Mouse (Mus musculus): Measurements from ENCODE around the gene Klhl29. TPM values are rescaled to one million over a fixed set of nuclear protein-coding genes. Genes with fewer than 3 reads are reported as not detected.
A peak's percentile ranks its signal among the peaks of the same experiment; 100 is the strongest.

Gene Klhl29
- total RNA-seq, 2 experiments from 2014 or later, result 1.9 to 3.4 TPM

DNA sequence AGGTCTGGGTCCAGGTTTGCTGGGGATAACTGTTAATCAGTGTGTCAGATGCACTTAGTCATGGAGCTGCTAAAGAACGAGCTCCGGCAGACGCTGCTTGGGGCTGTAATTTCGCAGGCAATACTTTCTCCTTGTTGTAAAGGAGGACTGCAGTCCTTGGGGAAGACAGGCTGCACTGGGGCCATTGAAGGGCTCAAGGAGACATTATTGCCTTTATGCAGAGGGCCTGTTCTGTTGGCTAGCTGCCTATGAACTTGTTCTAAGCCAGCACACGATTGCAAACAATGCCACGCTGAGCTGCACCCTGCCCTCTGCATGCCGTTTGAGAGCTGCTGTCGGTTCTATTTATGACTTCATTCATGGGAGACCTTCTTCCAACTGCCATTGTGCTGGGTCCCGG lies 120.4 kb downstream of the Klhl29 start:
- DNase-seq (ENCODE audit: low spot score), result no peak

DNA sequence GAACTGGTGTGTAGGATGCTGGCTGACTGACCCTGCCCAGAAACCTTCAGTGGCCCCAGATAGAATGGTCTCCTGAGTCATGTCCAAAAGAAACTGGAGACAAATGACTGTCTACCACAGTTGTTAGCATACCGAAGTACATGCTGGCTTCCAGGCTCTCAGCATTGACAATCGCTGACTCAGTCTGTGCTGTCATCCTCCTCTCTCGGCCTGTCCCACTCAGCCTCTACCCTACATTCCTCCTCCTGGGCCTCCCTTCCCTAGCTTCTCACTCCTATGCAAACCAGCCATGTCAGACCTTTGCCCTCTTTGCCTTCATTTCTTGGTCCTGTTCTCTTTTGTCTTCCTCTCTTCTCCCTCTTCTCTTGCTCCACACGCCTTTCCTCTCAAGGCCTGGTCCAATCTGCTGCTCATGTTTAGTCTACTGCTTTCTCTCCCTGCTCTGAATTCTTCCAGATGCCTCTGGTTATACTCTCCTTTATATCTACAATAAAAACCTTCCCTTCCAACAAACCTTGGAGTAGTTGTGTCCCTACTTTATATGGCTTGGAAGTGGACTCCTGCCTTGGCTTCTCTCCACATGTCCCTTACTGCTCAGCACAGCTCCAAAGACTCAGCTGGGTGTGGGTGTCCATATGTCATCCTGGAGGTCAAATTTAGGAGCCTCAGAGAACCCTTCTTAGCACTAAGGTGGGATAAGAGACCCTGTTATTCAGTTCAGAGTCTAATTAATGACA lies 121.1 kb downstream of the Klhl29 start:
- no peak for DNase-seq (ENCODE audit: low spot score)

DNA sequence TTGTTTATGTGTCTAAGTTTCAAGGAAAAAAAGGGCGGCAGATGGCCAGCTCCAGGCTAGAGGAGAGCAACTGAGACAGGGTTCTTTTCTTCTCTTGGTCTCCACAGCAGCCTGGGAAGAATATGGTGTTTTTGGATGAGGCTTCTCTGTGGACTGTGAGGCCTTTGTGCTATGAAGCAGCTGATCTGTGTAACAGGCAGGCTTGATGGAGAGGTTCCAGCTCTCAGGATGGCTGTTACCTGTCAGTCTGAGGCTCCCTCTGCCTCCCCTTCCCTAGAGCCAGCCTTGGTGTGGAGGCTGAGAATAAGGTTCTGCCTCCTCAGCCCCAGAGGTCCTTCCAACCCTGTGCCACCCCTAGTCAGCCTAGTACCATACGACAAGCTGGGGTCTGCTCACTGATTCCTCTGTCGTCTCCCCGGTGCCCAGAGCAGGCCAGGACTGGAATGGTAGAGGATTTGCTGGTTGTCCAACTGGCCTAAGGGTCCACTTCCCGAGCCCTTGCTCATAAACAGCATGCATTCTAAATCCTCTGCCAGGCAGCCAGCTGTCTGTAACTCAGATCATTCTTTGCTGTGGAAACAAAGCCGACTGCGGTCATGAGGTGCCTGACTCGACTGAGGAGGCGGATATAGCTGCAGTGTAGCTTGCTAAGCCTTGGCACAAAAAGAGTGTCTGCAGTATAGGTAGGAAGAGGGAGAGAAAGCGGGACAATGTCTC lies 122.0 kb downstream of the Klhl29 start:
- no peak for DNase-seq (ENCODE audit: low spot score)

DNA sequence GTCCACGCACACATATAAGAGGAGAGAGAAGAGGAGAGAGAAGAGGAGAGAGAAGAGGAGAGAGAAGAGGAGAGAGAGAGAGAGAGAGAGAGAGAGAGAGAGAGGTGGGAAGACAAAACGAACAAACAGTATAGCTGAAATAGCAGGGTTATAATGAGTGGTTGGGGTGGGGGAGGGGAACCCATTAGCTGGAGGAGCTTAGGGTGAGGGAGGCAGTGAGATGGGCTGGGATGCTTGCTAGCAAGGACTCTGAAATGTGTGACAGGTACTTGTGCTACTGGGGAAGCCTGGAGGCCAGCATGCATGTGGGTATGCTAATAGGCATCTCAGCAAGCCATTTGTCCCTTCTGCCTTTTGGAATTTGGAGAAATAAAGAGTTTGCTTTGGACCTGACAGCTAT lies 122.9 kb downstream of the Klhl29 start:
- DNase-seq (ENCODE audit: low spot score), result no peak

DNA sequence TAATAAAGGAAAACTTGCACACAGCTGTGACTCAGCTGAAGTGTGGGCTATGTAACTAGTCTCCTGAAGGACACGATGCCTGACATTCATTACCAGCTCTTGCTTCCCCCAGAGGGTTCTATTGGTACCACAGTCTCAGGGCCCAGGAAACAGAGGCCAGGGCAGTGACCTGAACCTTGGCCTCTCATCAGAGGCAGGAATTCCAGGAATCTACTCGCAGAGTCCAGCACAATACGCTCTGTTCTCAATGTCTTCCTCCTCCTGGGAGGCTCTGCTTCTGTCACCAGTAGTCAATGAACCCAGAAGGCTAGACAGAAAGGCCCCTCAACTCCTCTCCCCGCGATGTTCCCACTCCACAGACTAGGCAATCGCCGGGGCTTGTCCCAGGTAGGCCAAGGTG lies 125.4 kb downstream of the Klhl29 start:
- DNase-seq (ENCODE audit: low spot score), result no peak

DNA sequence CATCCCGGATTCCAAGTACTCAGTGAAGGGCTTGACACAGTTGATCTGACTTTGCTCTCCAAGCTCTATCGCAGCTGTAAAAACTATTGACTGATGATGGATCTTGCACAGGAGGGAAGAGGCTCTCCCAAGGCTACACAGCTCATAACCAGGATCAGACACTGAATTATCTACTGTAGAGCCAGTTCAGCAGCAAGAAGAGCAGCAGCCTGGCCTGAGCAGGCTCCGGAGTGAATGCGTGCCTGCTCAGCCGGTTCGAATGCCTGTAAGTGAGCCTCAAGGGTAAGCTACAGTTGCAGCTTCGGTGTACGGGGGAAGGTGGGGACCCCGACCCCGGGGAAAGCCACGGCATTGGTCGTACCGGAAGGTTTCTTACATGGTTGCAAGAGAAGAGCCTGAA lies 126.4 kb downstream of the Klhl29 start:
- no peak for DNase-seq (ENCODE audit: low spot score)

DNA sequence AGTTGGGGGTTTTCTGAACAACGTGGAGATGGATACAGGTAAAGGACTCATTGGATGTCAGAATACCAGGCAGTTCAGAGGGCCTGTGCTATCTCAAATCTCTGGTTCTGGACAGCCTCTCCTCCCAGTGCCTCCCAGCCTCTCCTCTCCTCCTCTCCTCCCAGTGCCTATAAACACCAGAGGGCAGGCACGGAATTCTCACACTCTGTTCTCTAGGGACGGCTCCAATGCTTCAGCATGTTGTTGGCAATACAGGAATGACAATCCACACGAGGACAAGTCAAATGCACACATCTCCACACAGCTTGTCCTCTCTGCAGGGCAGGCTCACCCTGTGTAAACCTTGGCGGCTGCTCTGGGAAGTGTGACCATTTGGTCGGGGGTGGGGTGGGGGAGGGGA lies 128.0 kb downstream of the Klhl29 start:
- peak; percentile 44 for DNase-seq (ENCODE audit: low spot score)

DNA sequence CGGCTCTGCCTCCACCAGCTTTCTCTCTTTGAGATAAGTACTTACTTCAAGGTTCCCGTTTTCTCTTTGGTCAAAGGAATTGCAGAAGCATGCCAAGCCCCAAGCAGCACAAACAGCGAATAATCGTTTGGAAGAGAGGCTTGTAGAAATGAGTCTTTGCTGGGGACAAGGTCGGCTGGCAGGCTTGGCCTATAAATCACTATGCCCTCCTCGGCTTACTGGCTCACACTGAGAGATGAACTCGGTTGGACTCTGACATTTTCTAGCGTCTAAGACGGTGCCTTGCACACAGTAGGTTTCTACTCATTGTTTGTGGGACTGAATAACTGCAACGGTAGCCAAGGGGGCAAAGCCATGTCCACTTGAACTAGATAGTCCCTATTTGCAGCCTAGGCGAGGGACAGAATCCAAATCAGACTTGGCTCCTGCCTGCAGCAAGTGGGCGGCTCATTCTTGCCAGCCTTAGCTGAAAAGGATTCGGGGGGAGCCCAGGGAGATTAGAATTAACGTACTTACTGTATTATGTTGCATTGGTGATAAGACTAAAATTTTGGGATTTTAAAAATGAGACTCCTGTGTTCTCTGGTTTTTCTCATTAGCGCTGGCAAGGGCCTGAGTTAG lies 128.7 kb downstream of the Klhl29 start:
- peak; percentile 41 for DNase-seq (ENCODE audit: low spot score)

DNA sequence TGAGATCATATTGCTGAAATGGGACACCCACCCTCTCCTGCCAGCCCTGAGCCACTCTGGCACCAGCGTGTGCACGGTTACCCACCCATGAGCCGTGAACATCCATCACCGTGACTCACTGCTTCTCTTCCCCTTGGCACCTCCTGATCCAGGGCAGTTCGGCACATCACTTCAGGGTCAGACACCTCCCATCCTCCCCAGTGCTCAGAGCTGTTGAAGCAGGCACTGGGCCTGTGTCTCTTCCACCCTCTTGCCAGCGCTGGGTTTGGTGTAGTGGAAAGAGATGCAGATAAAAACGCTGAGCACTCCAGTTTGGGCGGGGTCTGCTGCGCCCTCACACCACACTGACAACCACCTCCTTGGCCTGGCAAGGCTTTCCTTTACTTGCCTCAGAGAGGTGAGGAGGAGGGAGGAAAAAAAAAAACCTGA lies 129.3 kb downstream of the Klhl29 start:
- DNase-seq (ENCODE audit: low spot score), result peak; percentile 51

DNA sequence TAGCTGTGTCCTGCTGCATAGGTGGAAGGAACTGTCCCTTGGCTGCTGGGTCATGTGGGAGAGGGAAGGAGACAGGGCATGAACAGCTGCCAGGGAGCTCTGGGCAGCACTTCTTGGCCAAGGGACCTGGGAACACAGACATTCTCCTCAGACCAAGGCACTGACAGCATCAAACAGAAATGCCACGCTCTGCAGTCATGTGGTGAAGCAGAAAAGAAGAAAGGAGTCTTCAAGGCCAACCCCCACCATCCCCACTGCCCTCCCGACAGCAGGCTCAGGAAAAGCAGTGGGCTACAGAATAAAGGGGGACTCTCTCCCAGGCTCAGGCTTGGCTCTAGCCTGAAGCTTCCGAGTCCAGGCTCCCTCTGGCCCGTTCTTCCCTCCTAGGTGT lies 130.3 kb downstream of the Klhl29 start:
- DNase-seq (ENCODE audit: low spot score), result peak; percentile 78

DNA sequence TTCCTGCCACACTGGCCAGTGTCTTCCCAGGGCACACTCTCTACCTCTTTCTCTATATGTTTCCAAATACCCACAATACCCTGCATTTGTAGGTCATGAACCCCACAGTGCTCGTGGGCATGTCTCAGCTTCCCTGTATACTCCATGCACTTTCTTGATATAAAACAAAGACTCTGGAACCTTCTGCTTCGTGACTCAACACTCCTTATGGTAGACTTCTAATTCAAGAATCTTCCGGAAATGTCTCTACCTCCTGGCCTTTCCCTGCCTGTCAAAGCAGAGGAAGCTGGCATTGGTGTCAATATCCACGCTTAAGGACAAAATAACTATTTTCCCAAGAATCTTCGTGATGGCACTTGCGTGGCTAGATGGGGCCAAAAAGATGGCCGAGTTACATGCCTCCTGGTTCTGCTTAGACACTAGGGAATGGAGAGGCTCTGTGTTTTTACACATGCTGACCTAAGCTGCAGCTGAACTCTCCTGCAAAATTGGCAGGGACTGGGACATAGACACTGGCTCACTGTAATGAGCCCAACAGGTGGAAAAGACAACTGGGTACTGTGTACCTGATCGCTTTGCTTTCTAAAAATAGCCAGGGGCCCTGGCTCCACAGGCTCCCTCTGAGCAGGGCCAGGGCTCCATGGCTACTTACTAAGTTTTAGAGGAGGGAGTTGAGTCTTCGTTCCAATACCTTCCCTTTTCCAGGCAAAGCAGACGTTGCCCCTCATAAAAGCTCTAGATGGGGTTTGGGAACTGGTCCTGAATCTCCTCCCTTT lies 130.9 kb downstream of the Klhl29 start:
- DNase-seq (ENCODE audit: low spot score), result peak; percentile 68

DNA sequence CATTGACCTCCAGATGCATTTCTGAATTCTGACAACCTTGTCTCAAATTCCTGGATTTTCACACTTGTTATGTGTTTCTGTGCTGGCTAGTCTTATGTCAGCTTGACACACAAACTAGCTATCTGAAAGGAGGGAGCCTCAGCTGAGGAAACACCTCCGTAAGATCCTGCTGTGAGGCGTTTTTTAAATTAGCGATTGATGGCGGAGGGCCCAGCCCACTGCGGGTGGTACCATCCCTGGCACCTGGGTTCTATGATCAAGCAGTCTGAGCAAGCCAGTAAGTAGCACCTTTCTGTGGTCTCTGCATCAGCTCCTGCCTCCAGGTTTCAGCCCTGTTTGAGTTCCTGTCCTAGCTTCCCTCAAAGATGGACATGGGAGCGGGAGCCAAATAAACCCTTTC lies 131.6 kb downstream of the Klhl29 start:
- DNase-seq (ENCODE audit: low spot score), result no peak

DNA sequence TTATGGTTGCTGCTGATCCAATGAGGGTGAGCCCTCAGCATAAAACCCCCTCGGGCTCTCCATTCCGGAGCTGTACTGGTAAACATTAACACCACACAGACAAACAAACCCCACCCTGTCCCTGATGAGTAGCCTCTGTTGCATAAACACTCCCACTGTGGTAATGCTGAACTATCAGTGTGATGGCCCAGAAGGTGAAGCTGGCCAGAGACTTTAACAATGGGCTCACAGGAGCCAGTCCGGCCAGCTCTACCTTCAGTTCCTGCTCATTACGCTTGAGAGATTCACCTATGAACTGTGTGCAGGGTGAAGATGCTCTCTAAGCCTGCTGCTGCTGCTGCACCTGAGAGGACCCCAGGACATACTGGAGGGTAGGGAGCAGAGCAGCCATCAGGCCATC lies 132.0 kb downstream of the Klhl29 start:
- DNase-seq (ENCODE audit: low spot score), result peak; percentile 34

DNA sequence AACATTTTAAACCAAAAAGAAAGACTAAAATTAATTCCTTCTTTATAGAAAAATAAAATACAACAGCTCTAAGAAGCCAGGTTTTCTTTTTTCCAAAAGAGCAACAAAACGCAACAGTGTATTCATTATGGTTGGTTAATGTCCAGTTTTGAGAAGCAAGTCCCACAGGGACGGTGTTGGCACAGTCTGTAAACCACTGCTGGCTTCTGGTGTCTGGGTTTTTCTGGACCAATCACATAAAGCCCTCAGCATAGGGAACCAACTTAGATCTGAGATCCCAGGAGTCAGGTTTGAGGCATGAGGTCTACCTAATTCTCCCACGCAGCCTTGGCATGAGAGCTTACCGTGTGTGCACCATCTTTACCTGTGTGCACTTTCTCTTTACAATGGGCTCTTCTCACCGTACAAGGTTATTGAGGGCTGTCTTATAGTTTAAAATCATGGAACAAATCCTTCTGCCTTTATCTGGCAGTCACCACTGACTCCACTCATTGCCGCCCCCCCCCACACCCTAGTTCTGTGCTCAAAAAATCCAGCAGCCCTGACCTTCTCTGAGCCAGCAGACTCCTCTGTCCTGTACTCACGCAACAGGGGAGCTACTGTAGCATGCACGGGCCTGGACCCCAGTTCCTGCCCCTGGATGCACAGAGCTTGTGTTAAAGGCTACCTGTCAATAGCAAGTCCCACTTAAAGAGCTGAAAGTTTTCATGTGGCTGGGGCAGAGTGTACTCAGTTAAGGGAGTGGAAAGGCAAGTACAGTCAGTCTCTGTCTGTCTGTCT lies 132.7 kb downstream of the Klhl29 start:
- peak; percentile 39 for DNase-seq (ENCODE audit: low spot score)

DNA sequence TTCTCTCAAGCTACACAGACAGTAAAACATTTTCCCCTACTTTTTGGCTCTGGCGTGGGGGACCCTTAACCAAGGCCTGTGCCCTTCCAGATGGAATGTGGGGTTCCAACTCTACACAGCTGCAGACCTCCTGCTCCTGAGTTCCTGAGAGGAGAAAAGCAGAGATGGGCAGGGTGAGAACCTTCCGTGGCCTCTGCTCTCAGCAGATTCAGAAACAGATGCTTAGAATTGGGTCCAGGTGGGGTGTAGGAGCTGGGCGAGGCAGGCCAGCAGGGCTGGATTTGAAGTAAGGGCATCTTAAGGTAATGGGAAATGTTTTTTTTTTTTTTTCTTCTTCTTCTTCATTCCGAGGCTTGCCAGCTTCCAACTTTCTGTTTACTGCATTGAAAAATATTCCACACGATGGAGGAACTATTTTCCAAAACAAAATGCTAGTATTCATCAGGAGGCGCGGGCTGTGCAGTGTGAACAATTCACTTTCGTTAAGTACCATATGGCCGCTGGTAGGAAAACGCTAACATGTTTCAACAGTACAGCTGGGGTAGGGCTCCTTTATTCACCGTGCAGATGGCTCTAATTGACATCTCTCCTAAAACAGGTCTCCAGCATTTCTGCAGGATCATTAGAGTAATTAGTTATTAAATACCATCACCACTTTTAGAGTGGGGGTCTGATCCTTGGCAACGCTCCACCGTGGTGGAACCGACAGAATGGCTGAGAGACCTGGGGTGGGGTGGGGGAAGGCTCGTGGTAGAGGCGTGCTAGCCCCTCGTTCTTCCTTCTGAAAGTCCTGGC lies 135.8 kb downstream of the Klhl29 start:
- no peak for DNase-seq (ENCODE audit: low spot score)

DNA sequence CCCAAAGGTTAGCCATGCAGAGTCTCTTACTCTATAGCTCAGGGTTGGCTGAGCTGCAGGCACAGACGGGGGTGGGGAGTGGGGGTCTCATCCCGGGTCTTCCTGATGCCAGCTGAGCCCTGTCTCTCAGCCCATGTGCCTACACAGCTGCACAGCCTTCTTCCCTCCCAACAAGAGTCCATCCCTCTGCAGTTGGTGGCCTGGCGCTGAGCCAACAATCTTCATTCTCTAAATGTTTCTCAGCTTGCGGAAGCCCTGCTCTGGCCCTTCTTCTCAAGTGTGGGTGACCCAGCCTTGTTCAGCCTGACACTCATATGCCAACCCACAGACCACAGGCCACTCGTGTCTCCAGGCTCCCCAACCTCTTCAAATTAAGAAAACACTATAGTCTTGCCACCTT lies 138.4 kb downstream of the Klhl29 start:
- peak; percentile 51 for DNase-seq (ENCODE audit: low spot score)

DNA sequence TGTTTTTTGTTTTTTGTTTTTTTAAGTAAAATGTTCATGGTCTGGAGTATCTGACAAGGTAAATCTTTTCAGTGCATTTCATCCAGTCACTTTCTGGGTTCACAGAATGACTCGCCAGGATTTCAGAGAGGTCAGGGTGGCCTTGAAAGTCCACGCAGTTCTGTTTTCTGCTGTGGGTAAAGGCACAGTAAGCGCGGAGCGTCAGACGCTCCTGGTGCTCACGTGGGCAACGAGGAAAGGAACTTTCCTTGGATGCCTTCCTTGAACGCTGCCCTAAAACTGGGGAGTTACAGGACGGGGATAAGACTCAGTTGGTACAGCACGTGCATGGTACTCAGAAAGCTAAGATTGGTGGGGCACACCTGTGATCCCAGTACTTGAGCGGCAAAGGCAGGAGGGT lies 139.9 kb downstream of the Klhl29 start:
- no peak for DNase-seq (ENCODE audit: low spot score)

DNA sequence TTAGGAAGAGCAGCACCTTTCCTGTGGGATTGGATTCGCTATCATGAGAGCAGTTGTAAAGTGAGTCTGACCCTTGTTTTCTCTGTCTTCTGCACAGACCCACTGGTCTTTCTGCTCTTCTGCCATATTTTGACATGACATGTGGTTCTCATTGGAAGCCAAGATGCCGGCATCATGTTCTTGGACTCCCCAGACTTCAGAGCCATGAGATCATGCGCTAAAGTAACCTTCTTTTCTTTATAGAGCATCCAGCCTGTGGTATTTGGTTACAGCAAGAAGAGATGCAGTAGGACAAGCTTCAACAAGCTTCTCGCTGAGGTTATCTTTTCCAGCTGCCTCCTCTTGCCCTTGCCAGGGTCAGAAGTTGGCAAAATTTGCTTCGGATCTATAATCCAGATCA lies 145.0 kb downstream of the Klhl29 start:
- DNase-seq (ENCODE audit: low spot score), result peak; percentile 54

DNA sequence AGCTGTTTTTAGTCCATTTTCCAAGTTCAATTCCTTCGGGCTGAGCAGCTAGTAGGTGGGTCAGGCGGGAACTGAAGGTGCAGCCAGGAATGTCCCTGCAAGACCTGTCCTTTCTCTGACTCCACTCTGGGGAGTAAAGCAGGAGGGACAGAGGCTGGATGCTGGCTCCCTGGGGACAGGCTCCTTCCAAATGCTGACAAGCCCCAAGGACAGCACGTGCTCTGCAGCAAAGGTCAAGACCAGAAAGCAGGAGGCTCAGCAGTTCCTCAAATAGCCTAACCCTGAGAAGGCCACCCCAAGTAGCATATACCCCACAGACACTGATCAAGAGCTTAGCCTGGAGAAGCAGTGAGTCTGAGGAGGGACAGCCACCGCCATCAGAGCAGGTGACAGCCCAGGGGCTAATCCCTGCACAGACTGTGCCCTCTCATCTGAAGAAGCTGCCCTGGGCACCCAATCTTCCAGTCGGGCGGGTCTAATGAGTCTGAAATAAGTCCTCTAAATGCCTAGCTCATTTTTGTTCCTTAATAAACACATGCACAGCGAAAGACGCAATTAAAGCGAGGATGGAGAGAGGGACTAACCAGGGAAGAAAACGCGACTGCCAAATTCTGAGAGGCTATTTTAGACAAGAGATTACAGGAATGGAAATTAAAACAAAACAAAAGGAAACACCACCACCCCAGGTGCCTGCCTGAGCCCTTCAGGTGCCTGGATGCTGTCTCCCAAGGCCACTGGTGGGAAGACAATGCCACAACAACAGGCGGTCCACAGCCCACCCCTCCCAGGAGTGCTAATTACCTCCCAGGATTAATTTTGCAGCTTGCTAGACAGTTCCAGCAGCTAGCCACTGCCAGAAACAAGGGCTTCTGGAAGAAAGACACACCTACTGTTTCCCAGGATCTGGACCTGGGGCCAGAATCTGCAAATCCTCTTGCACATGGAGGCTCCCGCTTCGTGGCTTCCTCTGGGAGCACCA lies 148.5 kb downstream of the Klhl29 start:
- DNase-seq (ENCODE audit: low spot score), result peak; percentile 73
